Mouse (Mus musculus): ENCODE data around the gene Rhoh. TPM values are rescaled to one million over a fixed set of nuclear protein-coding genes. Genes with fewer than 3 reads are reported as not detected.

Gene Rhoh
- polyA plus RNA-seq, 1 experiment: 3.2 TPM

DNA sequence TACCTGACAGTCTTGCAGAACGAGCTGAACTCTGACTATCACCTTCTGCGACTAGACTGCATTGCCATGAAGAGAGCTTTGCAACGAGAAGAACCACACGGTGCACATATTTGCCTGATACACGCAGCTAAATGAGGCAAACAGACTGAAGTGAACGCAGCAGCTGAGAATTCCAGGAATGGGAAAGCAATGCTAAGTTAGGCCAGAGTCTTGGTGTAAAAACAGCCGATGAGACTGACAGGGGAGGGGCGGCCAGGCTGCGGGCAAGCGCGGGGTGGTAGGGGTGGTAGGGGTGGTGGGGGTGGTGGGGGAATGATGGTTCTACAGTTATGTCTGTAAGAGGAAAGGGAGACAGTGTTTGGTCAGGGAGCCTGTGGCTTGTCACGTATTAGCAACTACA lies 2.1 kb upstream of the Rhoh start:
- Histone ChIP-seq H3K4me3 (ENCODE audit: low read depth, low read length) (no peak overlapping the region), H3K27me3 (ENCODE audit: control insufficient read depth, insufficient read depth, low read length) (no peaks in the 10 kb centered on the region), H3K36me3 (ENCODE audit: control insufficient read depth, insufficient read depth, low read length) (no peaks in the 10 kb centered on the region), H3K4me1 (ENCODE audit: control insufficient read depth, insufficient read depth, insufficient read length, low read length) (peaks cover 3% of the 10 kb centered on the region; the same call in 1 of the 2 replicates), H3K27ac (ENCODE audit: insufficient read depth, low read depth, low read length) (no peak overlapping the region)
- TF ChIP-seq POLR2A (IDR thresholded peaks at IDR 0.05; ENCODE audit: low read depth, low read length) (no peak), CTCF (IDR thresholded peaks at IDR 0.05; ENCODE audit: extremely low read depth, insufficient read length, insufficient replicate concordance, low read depth, low read length) (no peak)
- 42% methylated on average over 12 of the region's 12 CpGs for WGBS

GRCm38 (mm10) chr5:65859396-65859795 lies 1.6 kb upstream of the Rhoh start:
- Histone ChIP-seq H3K4me1 (ENCODE audit: control insufficient read depth, insufficient read depth, insufficient read length, low read length) (peaks cover 3% of the 10 kb centered on the region; the same call in 1 of the 2 replicates), H3K27ac (ENCODE audit: insufficient read depth, low read depth, low read length) (no peak overlapping the region), H3K36me3 (ENCODE audit: control insufficient read depth, insufficient read depth, low read length) (no peaks in the 10 kb centered on the region), H3K4me3 (ENCODE audit: low read depth, low read length) (no peak overlapping the region), H3K27me3 (ENCODE audit: control insufficient read depth, insufficient read depth, low read length) (no peaks in the 10 kb centered on the region)
- no peak for TF ChIP-seq POLR2A (IDR thresholded peaks at IDR 0.05; ENCODE audit: low read depth, low read length)
- TF ChIP-seq CTCF (IDR thresholded peaks at IDR 0.05; ENCODE audit: extremely low read depth, insufficient read length, insufficient replicate concordance, low read depth, low read length): no peak
- 46% methylated on average over 6 of the region's 6 CpGs for WGBS

DNA sequence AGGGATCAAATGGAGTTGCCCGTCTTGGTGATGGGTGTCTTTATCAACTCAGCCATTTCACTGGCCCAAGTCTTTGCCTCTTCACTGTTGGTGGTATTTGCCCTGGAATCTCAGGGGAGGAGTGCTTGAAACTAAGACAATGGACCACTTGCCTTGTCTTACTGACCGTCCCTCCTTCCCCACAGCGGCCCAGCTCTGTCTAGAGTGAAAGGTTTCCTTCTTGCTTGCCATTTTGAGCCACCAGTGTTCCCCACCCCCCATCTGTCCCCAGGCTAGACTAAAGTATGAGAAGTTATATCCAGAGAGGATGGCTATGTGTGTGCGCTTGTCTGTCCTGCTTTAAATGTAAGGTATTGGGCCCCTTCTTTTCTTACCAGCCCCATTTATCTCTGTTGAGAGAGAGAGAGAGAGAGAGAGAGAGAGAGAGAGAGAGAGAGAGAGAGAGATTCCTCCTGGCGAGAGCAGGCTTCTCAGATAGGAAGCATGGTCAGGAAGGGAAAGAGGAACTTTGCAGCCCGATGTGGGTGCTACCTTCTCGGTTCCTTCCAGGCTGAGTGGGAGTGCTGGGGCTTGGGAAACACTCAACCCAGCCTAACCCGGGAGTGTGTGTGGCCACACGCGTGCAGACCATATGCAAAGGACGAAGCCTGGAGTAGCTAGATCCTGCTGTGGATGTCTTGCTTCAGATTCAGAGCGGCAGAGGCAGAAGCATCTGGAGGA lies 572 bp upstream of the Rhoh start:
- Histone ChIP-seq H3K36me3 (ENCODE audit: control insufficient read depth, insufficient read depth, low read length) (no peaks in the 10 kb centered on the region), H3K4me3 (ENCODE audit: low read depth, low read length) (no peak overlapping the region), H3K27ac (ENCODE audit: insufficient read depth, low read depth, low read length) (no peak overlapping the region), H3K27me3 (ENCODE audit: control insufficient read depth, insufficient read depth, low read length) (no peaks in the 10 kb centered on the region), H3K4me1 (ENCODE audit: control insufficient read depth, insufficient read depth, insufficient read length, low read length) (peaks cover 3% of the 10 kb centered on the region; the same call in 1 of the 2 replicates)
- WGBS: 72% methylated on average over 12 of the region's 12 CpGs
- TF ChIP-seq POLR2A (IDR thresholded peaks at IDR 0.05; ENCODE audit: low read depth, low read length) (no peak), CTCF (IDR thresholded peaks at IDR 0.05; ENCODE audit: extremely low read depth, insufficient read length, insufficient replicate concordance, low read depth, low read length) (no peak)

- Histone ChIP-seq H3K4me3 (ENCODE audit: low read depth, low read length) (no peak overlapping the region), H3K4me1 (ENCODE audit: control insufficient read depth, insufficient read depth, insufficient read length, low read length) (peaks cover 1% of the 10 kb centered on the region; the same call in 1 of the 2 replicates), H3K27ac (ENCODE audit: insufficient read depth, low read depth, low read length) (peak overlapping the region; percentile 91; the same call in 1 of the 2 replicates), H3K36me3 (ENCODE audit: control insufficient read depth, insufficient read depth, low read length) (no peaks in the 10 kb centered on the region), H3K27me3 (ENCODE audit: control insufficient read depth, insufficient read depth, low read length) (no peaks in the 10 kb centered on the region)
- WGBS: 80% methylated on average over 7 of the region's 7 CpGs
- no peak for TF ChIP-seq POLR2A (IDR thresholded peaks at IDR 0.05; ENCODE audit: low read depth, low read length)
- no peak for TF ChIP-seq CTCF (IDR thresholded peaks at IDR 0.05; ENCODE audit: extremely low read depth, insufficient read length, insufficient replicate concordance, low read depth, low read length)
Measured at GRCm38 (mm10) chr5:65862217-65862927, 1.4 kb downstream of the Rhoh start.

- Histone ChIP-seq H3K27ac (ENCODE audit: insufficient read depth, low read depth, low read length) (peak overlapping the region; percentile 91), H3K36me3 (ENCODE audit: control insufficient read depth, insufficient read depth, low read length) (no peaks in the 10 kb centered on the region), H3K4me1 (ENCODE audit: control insufficient read depth, insufficient read depth, insufficient read length, low read length) (peaks cover 1% of the 10 kb centered on the region; the same call in 1 of the 2 replicates), H3K4me3 (ENCODE audit: low read depth, low read length) (peak overlapping the region; percentile 73), H3K27me3 (ENCODE audit: control insufficient read depth, insufficient read depth, low read length) (no peaks in the 10 kb centered on the region)
- TF ChIP-seq CTCF (IDR thresholded peaks at IDR 0.05; ENCODE audit: extremely low read depth, insufficient read length, insufficient replicate concordance, low read depth, low read length): no peak
- TF ChIP-seq POLR2A (IDR thresholded peaks at IDR 0.05; ENCODE audit: low read depth, low read length): no peak
- 70% methylated on average over 12 of the region's 12 CpGs for WGBS
Measured at GRCm38 (mm10) chr5:65863349-65863749, 2.3 kb downstream of the Rhoh start.

DNA sequence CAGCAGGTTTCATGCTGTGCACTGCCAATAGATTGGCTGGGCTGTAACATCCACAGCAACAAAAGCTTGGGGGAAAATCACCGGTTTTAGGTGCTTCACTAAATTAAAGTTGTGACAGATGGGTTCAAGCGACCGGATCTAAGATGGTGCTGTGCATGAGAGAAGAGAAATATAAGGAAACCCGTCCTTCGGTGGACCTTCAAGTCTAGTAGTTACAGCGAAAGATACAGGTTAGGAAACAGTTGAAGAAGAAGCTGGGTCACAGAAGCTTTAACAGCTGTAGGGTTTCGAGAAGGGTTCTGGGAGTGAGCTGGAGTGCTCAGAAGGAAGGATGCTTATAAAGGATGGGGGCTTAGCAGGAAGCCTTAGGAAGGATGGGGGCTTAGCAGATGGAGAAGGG lies 3.5 kb downstream of the Rhoh start:
- WGBS: 80% methylated on average over 7 of the region's 7 CpGs
- no peaks in the 10 kb centered on the region for H3K36me3 ChIP-seq (ENCODE audit: control insufficient read depth, insufficient read depth, low read length)
- peak overlapping the region; percentile 40 for H3K4me3 ChIP-seq (ENCODE audit: low read depth, low read length)
- H3K27me3 ChIP-seq (ENCODE audit: control insufficient read depth, insufficient read depth, low read length): no peaks in the 10 kb centered on the region
- H3K27ac ChIP-seq (ENCODE audit: insufficient read depth, low read depth, low read length): peak overlapping the region; percentile 17; the same call in 1 of the 2 replicates
- H3K4me1 ChIP-seq (ENCODE audit: control insufficient read depth, insufficient read depth, insufficient read length, low read length): peaks cover 1% of the 10 kb centered on the region; the same call in 1 of the 2 replicates
- TF ChIP-seq CTCF (IDR thresholded peaks at IDR 0.05; ENCODE audit: extremely low read depth, insufficient read length, insufficient replicate concordance, low read depth, low read length) (no peak), POLR2A (IDR thresholded peaks at IDR 0.05; ENCODE audit: low read depth, low read length) (no peak)

GRCm38 (mm10) chr5:65864946-65865345 lies 3.9 kb downstream of the Rhoh start:
- Histone ChIP-seq H3K4me3 (ENCODE audit: low read depth, low read length) (peak overlapping the region; percentile 40), H3K27ac (ENCODE audit: insufficient read depth, low read depth, low read length) (peak overlapping the region; percentile 17; the same call in 1 of the 2 replicates), H3K4me1 (ENCODE audit: control insufficient read depth, insufficient read depth, insufficient read length, low read length) (peaks cover 1% of the 10 kb centered on the region; the same call in 1 of the 2 replicates), H3K27me3 (ENCODE audit: control insufficient read depth, insufficient read depth, low read length) (no peaks in the 10 kb centered on the region), H3K36me3 (ENCODE audit: control insufficient read depth, insufficient read depth, low read length) (no peaks in the 10 kb centered on the region)
- WGBS: 60% methylated on average over 3 of the region's 3 CpGs
- no peak for TF ChIP-seq CTCF (IDR thresholded peaks at IDR 0.05; ENCODE audit: extremely low read depth, insufficient read length, insufficient replicate concordance, low read depth, low read length)
- TF ChIP-seq POLR2A (IDR thresholded peaks at IDR 0.05; ENCODE audit: low read depth, low read length): no peak
